Mouse (Mus musculus): ENCODE results near the gene Rasgrf2.

GRCm38 (mm10) chr13:91896476-91896875 is 235.0 kb downstream of the Rasgrf2 start:
- no peak for TF ChIP-seq CTCF (IDR thresholded peaks at IDR 0.05; ENCODE audit: control insufficient read depth, insufficient read depth, insufficient read length)
- no peak for TF ChIP-seq CEBPB (IDR thresholded peaks at IDR 0.05; ENCODE audit: low read depth)
- no peak for TF ChIP-seq USF1 (IDR thresholded peaks at IDR 0.05; ENCODE audit: low read depth)
- TF ChIP-seq MYOD1 (IDR thresholded peaks at IDR 0.05; ENCODE audit: control insufficient read depth, insufficient read length, low read depth) = no peak
- no peak for TF ChIP-seq MYOG (IDR thresholded peaks at IDR 0.05; ENCODE audit: control insufficient read depth, extremely low read depth, insufficient read length)
- TF ChIP-seq MAX (IDR thresholded peaks at IDR 0.05) = no peak

Measured in C2C12 (cell line).